Mouse (Mus musculus): ENCODE data around the gene Ccdc190. TPM values are rescaled to one million over a fixed set of nuclear protein-coding genes. Genes with fewer than 3 reads are reported as not detected.

Ccdc190 gene
- under 1 TPM; 0.29 to 0.36 TPM for total RNA-seq (2021)
- long read RNA-seq, experiment 1: 0 reads
- long read RNA-seq, experiment 2: 0 reads

DNA sequence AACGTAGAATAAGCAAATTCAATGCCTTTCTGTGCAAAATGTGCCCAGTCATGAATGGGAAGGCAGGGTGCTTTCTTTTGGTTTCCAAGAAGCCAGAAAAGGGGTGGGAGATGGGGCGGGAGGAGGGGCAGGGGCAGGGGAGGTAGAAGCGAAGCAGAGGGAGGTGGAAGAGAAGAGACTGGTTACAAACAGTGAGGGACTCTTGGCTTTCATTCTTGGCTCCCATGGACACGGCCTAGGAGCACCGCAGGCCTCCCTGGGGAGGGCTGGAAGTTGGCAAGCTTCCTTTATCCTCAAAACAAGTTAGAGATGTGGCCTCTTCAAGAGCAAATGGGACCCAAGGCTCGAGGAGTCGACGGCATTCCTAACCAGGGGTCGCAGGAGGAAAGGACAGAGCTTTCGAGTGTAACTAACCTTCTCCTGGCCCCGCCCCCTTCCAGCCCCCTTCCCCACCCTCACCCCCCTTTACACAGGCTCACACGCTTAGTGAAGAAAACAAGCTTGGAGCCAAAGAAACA, at the start of gene Ccdc190:
Gene Ccdc190 (plus strand): TSS at position 195 of the 518 bp plus-strand sequence.
- intact Hi-C loops (cut with DNase I): no loop called here
- DNase-seq: peak; percentile 50 to 53

DNA sequence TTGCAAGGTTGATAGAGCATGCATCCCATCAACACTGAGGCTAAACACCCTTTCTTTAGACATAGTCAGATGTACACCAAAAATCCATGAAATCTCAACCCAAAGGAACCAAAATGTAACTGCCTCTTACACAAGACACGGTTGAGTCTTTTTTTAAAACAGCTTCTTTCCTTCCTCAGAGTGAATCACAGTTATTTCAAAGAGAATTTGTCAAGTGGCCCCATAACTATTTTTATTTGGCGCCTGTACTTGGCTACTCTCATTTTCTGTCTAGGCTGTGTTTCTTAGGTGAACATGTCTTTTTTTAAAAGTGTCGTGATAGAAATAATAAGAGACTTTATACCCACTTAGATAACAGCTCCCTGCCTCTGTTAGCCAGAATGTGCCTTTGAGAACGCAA, 49.4 kb upstream of the Ccdc190 start:
- intact Hi-C loops (cut with DNase I): no loop called here
- DNase-seq: no peak

DNA sequence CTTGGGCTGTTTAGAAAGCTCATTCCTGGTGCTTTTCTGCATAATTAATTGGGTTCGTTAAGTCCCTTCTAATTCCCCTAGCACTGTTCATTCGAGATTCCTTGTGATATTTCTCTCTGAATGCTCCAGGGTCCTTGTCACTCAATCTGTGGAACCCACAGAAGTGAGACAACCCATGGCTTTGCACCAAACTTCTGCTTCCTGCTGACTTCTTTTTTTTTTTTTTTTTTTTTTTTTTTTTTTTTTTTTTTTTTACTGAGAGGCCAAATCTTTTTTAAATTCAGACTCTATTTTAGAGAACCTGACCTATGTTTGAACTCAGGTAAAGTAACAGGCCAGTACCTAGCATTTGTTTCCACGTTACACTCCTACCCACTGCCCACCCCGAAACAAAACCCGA, 48.3 kb upstream of the Ccdc190 start:
- DNase-seq: no peak
- intact Hi-C loops (cut with DNase I): no loop called here

DNA sequence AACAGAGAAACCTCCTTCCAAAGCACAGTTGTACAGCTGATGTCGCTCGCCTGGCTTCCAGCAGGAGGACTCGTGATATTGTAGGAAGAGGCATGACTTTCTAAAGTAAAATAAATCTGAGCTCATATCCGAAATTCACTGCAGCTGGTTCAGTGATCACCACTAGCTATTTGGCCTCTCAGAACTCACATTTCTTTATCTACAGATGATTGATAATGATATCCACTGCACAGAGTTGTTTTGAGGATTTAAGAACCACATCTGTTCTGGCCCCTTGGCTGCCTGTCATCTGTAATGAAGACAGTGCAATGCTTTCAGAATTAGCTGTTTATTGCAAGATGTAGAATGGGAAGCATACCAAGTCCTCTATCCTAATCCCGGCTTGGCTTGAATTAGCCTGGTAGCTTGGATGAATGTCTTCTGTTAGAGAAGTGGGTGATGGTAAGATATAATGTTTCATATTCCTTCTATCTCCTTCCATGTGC, 45.3 kb upstream of the Ccdc190 start:
- DNase-seq: no peak
- intact Hi-C loops (cut with DNase I): no loop called here

DNA sequence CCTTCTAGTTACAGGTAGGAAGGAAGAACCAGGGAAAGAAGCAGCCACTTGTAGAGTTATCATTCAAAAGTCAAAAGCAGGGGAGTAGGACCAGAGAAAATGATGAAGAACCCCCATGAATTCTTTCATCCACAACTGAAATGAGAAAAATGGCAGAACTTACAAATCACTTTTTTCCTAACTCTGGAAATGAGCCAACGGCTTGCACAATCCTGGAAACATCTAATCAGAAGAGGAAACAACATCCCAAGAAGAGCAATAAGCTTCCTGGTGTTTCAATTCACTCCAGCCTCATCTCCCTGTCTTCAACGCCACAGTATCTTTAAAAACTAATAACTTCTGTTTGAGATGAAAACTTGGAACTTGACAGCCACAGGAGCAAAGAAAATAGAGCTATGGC, 39.2 kb upstream of the Ccdc190 start:
- DNase-seq: no peak
- intact Hi-C loops (cut with DNase I): no loop called here

DNA sequence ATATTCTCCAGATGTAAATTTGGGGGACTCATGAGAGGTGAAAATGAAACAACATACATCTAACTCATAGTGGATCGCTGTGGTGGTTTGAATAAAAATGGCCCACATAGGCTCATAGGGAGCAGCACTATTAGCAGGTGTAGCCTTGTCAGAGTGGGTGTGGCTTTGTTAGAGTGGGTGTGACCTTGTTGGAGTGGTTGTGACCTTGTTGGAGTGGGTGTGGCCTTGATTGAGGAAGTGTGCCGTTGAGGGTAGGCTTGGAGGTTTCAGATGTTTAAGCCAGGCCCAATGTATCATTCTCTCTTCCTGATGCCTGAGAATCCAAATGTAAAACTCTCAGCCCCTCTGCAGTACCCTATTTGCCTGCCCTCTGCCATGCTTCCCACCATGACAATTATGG, 34.5 kb upstream of the Ccdc190 start:
- no peak for DNase-seq
- intact Hi-C loops (cut with DNase I): no loop called here

DNA sequence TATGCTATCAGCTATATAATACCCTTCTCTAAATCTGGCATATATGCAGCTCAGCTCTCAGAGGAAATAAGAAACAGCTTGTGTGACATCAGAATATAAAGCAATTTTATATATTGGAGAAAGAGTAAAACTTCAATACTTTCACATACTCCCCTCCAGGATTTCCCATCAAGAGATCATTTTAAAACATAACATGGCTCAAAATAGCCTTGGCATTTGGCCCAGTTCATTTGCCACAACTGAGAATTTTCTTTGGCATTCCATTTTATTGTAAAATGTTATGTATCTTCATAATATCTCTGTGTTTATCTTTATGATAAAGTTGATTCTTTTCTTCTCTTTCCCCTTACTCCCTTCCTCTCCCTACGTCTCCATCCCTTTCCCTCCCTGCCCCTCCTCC, 32.8 kb upstream of the Ccdc190 start:
- intact Hi-C loops (cut with DNase I): no loop called here
- no peak for DNase-seq

DNA sequence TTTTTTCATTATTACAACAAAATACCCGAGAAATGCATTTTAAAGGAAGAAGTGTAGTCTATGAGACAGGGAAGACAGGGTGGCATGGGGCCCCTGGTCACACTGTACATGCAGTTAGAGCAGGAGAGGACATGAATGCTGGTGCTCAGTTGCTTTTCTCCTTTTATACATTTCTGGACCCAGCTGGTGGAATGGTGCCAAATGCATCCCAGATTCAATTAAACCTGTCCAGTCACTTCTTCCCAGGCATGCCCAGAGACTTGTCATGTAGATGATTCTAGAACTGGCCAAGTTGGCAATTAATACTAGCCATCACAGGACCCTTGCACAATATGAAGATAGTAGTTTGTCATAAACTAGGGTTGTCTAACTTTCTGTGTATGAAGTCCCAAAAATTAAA, 30.5 kb upstream of the Ccdc190 start:
- intact Hi-C loops (cut with DNase I): no loop called here

DNA sequence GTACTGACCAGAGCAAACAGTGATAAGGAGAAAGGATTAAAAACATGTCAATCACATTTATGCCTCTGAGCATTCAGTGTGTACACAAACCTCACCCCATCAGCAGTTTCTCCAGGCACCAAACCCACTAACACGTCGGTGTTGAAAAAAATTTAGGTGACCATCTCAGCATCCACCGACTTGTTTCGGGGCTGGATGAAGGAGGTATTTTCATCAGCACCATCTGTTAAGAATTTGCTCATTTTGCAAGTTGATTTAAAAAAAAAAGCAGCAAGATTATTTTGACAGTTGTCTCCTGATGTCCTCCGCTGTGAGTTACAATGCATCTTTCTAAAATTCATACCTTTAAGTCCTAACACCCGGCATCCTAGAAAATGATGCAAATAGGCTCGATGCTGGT, 29.8 kb upstream of the Ccdc190 start:
- no peak for DNase-seq
- intact Hi-C loops (cut with DNase I): no loop called here

More for the DNA sequence above, 30.5 kb upstream of the Ccdc190 start:
- DNase-seq: no peak

DNA sequence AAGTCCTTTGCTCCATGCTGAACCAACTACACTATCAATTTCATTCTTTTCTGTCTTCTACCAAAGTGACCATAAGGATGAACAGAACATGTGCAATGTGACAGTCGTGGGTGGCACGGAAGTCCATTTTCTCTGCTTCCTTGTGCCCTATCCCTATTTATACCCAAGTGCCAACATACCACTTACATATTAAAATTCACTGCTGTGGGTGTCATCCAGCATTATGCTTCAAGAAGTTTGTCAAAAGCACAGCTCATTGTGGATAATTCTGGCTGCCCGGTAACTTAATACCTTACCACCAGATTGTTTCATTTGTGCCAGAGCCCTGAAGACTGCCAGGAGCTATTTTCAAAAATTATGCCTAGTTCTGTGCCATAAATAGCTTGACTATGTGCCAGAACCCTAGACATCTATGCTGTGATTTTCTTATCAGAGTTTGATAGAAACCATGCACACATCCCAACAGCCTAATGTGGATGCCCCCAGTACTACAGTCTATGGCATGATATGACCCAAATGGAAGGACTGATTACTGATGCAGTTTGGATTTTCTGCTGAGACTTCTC, 27.6 kb upstream of the Ccdc190 start:
- peak in 1 of 2 experiments; percentile 17 for DNase-seq

DNA sequence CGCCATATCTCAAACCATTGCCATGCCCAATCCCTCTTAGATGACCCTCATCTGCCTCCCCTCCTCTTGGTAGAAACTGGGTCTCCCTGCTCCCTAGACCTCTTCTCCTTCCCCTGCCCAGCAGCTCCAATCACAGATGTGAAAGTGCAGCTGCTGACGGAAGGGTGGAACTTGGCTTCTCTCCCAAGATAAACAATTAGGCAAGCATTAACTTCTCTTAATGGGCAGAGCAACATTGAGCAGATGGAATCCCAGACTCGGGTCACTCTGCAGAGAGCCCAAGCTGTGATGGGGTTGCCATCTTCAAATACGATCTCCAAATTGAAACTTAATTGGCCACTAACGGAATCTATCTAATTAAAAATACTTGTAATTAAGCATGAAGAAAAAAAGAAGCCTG, 19.3 kb upstream of the Ccdc190 start:
- intact Hi-C loops (cut with DNase I): no loop called here
- no peak for DNase-seq

More for the DNA sequence above, 27.6 kb upstream of the Ccdc190 start:
- intact Hi-C loops (cut with DNase I): no loop called here

DNA sequence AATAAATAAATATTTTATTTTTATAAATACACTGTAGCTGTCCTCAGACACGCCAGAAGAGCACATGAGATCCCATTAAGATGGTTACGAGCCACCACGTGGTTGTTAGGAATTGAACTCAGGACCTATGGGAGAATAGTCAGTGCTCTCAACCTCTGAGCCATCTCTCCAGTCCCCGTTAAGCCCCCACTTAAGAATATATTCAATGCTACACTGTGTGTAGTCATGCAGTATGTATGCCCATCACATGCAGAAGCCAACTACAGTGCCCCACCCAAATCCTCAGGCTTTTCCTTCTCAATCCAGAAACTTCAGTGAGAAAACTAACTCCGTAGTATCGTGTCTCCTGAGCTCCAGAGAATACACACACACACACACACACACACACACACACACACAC, 18.8 kb upstream of the Ccdc190 start:
- intact Hi-C loops (cut with DNase I): no loop called here
- no peak for DNase-seq

DNA sequence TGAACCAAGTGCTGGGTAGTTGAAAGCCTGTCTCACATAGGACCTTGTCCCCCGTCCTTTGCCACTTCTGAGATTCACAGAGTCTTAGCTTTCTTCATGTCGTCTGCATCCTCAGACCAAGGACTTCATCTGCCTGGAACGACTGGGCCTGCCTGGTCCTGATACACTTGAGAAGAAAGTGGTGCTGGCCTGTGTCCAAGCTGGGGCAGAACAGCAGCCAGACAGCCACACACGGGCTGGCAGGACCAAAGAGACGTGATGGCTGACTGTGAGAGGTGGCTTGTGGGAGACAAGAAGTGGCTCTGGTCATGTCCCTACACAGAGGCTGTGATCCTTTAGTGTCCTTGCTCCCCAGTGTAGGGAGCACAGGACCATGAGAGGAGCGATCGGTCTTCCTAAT, 17.7 kb upstream of the Ccdc190 start:
- DNase-seq: no peak
- intact Hi-C loops (cut with DNase I): no loop called here

DNA sequence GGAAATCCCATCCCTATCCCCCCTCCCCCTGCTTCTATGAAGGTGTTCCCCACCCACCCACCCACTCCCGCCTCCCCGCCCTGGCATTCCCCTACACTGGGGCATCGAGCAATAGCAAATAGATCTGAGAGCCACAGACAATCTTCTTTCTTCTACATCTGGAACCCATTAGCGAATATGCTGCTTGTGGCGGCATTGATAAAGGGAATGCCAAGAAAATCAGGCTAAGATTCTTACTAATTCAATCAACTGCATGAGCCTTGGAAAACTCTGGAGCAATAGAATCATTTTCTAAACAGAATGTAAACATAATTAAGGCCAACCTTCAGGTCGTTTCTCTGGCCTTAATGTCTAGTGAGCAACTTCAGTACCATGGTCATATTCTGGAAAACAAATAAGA, 16.9 kb upstream of the Ccdc190 start:
- intact Hi-C loops (cut with DNase I): no loop called here
- no peak for DNase-seq

DNA sequence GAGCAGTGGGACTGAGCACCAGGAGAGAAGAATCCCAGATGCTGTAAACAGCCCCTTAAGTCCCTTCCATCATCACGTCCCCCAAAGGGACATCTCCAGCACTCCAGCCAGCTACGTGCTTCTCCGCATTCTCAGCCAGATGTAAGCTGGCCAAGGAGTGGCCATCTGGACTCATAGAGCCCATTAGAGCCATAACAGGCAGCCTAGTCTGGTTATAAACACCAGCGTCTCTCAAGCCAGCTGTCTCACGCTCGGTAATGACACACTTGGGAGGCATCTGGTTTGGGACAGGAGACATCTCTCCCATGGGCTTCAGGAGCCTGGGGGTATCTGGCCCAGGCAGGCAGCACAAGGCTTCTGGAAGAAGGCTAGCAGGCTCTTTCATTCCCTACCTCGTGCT, 11.8 kb upstream of the Ccdc190 start:
- intact Hi-C loops (cut with DNase I): loop anchor here (5.0 kb wide), 1 partner anchor 169 kb away; the partner anchor contains the start of gene Rgs4
- peak; percentile 51 to 54 for DNase-seq

DNA sequence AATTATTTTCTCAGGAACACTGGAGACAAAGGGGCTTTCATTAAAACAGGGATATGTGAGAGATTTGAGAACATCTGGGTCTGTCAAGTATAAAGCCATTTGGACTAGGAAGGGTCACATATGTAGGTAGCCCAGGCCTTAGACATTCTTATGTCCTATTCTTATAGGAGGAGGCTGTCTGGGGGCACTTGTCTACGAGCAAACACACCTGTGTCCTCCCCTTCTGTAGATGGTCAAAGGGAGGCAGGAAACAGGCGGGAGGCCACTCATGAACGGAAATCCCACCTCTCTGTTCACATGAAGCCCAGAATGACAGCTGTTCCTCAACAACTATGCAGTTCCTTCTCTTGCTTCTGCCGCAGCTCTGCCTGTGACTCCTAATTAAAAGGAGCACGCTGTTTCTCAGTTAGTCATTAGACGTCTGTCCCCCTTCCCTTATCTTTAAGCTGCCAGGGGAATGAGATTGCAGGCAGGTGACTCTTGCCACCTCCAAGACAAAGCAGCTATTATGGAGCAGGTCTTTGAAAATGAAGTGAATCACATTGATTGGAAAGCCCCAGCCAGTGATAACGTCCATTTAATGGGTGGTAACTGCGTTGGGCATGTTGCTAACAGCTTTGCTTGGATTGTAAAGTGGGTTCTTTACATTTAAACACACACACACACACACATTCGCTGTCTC, 11.2 kb upstream of the Ccdc190 start:
- no peak for DNase-seq
- intact Hi-C loops (cut with DNase I): loop anchor here (5.0 kb wide), 1 partner anchor 170 kb away; the partner anchor contains the start of gene Rgs4

DNA sequence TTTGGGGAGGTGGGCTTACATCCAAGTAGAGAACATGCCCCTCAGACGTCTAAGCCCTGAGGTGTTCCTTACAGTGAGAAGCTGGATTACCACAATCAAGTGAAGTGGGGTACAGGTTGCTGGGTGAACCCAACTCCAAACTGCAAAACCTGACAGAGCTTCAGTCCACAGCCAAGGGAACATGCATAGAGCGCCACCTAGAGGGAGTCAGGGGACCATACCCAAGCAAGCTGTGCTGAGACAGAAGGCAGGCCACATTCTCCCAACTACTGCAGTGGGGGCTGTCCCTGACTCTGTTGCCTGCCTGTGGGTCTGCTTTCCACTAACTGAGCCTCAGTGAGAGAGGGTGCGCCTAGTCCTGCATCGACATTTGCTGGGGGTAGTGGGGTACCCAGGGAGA, 10.4 kb upstream of the Ccdc190 start:
- DNase-seq: peak; percentile 54 to 70
- intact Hi-C loops (cut with DNase I): loop anchor here (2.0 to 5.0 kb wide), 3 partner anchors 171 to 385 kb away; partner anchors contain the start of gene Rgs4

DNA sequence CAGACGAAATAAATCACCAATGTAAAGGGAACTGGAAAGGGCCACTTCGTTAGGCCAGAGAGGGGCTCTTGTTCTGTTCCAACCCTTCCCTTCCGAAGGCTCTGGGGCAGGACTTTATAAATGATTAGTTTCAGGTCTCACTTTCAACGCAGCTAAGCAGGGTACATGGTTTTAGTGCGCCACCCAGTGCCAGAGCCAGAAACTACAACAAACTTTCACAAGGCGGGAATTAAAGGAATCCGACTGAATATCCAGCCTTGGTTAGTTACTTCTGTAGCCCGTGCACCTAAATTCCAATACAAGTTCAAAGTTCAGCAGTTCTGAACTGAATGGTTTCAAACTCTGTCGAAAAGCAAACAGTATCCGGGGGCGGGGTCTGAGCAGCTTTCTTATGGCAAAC, 9.2 kb upstream of the Ccdc190 start:
- intact Hi-C loops (cut with DNase I): loop anchor here (2.0 to 5.0 kb wide), 3 partner anchors 172 to 386 kb away; partner anchors contain the start of gene Rgs4
- peak; percentile 73 to 83 for DNase-seq

DNA sequence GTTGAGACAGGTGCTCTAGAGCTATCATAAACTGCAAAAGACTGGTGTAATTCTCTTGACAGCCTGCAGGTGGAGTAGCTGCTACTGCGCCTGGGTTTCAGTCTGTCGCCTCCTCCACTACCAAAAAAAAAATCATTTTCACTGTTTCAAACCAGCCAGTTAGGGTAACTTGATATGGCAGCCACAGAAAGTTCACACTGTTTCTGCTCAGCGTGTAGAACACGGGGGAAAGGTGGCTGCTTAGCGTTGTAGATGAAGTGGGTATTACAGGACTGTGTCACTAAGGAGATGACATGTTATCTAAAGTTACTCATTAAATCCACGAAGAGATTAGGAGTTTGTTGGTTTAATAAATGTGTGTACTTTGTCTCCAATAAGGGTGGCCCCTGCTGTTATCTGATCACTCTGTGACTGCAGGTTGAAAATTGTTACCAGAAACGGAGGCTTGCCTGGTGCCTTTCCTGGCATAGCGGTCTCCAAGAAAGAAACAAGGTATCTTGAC, 6.7 kb upstream of the Ccdc190 start:
- intact Hi-C loops (cut with DNase I): no loop called here
- peak; percentile 38 to 60 for DNase-seq

DNA sequence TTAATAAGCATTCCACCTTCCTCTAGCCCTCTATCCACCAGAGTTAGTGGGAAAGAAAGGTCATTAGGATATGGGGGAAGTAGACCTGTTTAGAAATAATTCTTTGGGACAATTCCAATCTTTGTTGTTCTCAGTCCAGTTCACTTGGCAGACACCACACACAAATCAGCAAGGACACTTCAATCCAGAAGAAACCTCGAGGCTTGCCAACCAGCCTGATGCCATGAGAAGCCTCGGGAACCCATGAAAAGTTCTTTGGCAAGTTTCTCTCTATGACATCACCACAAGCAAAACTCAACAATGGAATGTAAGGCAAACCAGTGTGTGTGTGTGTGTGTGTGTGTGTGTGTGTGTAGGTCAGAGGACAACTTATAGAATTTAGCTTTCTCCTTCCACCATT, 3.9 kb upstream of the Ccdc190 start:
- DNase-seq: no peak
- intact Hi-C loops (cut with DNase I): no loop called here

DNA sequence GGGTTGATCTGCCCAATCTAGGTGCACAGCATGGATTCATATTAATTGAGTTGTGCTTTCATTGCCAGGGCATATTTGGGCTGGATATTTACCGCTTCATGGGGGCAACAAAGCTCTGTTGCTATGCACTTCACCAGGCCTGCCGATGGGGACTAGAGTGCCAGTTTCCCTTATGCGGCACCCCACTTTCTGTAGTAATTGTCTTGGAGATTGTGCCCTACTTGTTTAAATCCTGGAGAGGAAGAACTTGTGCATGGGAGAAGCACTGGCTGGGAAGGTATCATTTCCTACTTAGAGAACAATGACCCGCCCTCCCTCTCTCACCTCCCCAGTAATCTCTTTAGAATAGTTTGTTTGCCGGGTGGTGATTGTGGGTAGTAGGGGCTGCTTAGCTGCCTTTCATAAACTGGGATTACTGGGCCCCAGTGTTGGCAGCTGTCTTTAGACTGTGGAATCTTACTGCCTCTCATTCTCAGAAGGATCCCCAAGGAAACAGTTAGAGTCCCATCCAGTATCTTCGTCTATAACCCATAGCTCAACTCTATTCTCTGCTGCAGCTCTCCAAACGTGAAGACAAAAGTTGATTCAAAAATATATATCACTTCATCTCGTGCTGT, 587 bp upstream of the Ccdc190 start:
- no peak for DNase-seq
- intact Hi-C loops (cut with DNase I): no loop called here

Measured in heart, postnatal 14 days (tissue).